Mouse (Mus musculus): ENCODE results near the gene Cdk5r2.
"Not testable (repeated sequence)": the region's sequence is repeated elsewhere in the genome, so short reads cannot be mapped to it uniquely, and the experiment has no call there.

Cdk5r2 gene

GRCm38 (mm10) chr1:74854306-74855056 is at the start of gene Cdk5r2:
Cdk5r2 (plus strand) TSS chr1:74854934.
- peak; percentile 90 for DNase-seq

- no peak for DNase-seq
Measured at GRCm38 (mm10) chr1:74805340-74805835, 49.3 kb upstream of the Cdk5r2 start.

GRCm38 (mm10) chr1:74805843-74806242 is 48.9 kb upstream of the Cdk5r2 start:
- no peak for DNase-seq

GRCm38 (mm10) chr1:74806360-74807311 is 48.1 kb upstream of the Cdk5r2 start:
- no peak for DNase-seq

- DNase-seq: no peak
Measured at GRCm38 (mm10) chr1:74807551-74808071, 47.1 kb upstream of the Cdk5r2 start.

- DNase-seq: peak; percentile 94
Measured at GRCm38 (mm10) chr1:74808078-74808477, 46.7 kb upstream of the Cdk5r2 start.

GRCm38 (mm10) chr1:74809007-74809406 is 45.7 kb upstream of the Cdk5r2 start:
- DNase-seq: no peak

GRCm38 (mm10) chr1:74814931-74815647 is 39.6 kb upstream of the Cdk5r2 start:
- no peak for DNase-seq

GRCm38 (mm10) chr1:74815965-74816364 is 38.8 kb upstream of the Cdk5r2 start:
- not testable (repeated sequence) for DNase-seq

- peak; percentile 90 for DNase-seq
Measured at GRCm38 (mm10) chr1:74816612-74817199, 38.0 kb upstream of the Cdk5r2 start.

GRCm38 (mm10) chr1:74817219-74817618 is 37.5 kb upstream of the Cdk5r2 start:
- DNase-seq: no peak

- no peak for DNase-seq
Measured at GRCm38 (mm10) chr1:74818509-74818908, 36.2 kb upstream of the Cdk5r2 start.

- DNase-seq: not testable (repeated sequence)
Measured at GRCm38 (mm10) chr1:74823598-74823997, 31.1 kb upstream of the Cdk5r2 start.

- DNase-seq: no peak
Measured at GRCm38 (mm10) chr1:74824518-74825302, 30.0 kb upstream of the Cdk5r2 start.

GRCm38 (mm10) chr1:74830061-74830460 is 24.7 kb upstream of the Cdk5r2 start:
- no peak for DNase-seq

- DNase-seq: no peak
Measured at GRCm38 (mm10) chr1:74833255-74833654, 21.5 kb upstream of the Cdk5r2 start.

- no peak for DNase-seq
Measured at GRCm38 (mm10) chr1:74843090-74843489, 11.6 kb upstream of the Cdk5r2 start.

GRCm38 (mm10) chr1:74846341-74846740 is 8.4 kb upstream of the Cdk5r2 start:
- DNase-seq: no peak

GRCm38 (mm10) chr1:74848946-74849345 is 5.8 kb upstream of the Cdk5r2 start:
- DNase-seq: no peak

- DNase-seq: no peak
Measured at GRCm38 (mm10) chr1:74850251-74850650, 4.5 kb upstream of the Cdk5r2 start.

Data from kidney, adult 9 months (tissue).